Mouse (Mus musculus): ENCODE measurements around the gene Ldb3.
A peak's percentile ranks its signal among the peaks of the same experiment; 100 is the strongest.

Ldb3 gene

DNA sequence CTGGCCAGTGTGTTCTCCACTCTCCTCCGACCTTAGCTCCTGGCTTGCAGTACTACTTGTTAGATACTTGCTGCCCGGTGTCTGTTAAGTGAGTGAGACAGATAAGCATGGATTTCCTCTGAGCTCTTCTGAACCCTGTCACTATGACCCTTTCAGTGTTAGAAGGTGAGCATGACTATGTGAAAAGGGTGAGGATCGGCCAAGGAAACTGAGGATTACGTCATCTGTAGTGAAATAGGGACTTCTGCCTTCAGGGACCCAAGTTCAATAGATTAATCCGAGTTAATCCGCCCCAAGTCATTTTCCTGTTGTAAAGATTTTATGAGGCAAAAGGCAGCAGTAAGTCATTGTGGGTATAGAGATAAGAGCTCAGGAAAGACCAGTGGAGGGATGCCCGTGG is 83.2 kb downstream of the Ldb3 start:
- no peak for DNase-seq

DNA sequence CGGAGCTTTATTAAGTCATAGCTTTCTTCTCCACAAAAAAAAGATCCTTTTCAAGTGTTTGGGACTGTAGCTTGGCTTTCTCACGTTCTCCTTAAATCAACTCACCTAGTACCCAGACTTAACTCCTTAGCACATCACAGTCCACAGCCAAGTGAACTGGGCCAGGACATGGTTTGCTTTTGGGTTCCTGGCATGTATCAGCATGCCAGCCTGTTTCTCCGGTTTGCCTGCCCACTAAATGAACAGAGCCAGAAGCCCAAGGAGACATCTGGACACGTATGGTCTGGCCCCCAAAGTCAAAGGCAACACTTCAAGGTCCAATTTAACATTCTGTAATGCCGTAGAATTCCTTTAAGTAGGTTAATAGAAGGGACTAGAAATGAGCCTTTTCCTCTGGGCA is 84.1 kb downstream of the Ldb3 start:
- no peak for DNase-seq

GRCm38 (mm10) chr14:34503759-34504158 is 84.7 kb downstream of the Ldb3 start:
- DNase-seq: no peak

DNA sequence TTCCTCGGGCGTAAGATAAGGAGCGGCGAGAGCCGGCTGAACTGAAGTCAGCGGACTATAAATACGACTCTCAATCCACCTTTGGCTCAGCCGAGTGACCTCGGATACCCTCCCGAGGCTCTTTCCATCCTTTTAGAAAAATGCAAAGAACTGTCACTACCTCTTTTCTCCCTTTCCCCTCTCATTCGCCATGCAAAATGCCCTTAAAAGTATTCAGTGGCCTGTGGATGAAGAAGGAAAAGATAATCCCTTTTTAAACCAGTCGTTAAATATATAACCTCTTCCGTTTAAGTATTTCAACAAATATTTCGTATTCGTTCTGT is 85.2 kb downstream of the Ldb3 start, which contains the start of gene Bmpr1a:
Bmpr1a (minus strand) TSS at position 17 of the 323 bp plus-strand sequence.
- no peak for DNase-seq

GRCm38 (mm10) chr14:34502475-34503324 is 85.8 kb downstream of the Ldb3 start:
- DNase-seq: peak; percentile 84

DNA sequence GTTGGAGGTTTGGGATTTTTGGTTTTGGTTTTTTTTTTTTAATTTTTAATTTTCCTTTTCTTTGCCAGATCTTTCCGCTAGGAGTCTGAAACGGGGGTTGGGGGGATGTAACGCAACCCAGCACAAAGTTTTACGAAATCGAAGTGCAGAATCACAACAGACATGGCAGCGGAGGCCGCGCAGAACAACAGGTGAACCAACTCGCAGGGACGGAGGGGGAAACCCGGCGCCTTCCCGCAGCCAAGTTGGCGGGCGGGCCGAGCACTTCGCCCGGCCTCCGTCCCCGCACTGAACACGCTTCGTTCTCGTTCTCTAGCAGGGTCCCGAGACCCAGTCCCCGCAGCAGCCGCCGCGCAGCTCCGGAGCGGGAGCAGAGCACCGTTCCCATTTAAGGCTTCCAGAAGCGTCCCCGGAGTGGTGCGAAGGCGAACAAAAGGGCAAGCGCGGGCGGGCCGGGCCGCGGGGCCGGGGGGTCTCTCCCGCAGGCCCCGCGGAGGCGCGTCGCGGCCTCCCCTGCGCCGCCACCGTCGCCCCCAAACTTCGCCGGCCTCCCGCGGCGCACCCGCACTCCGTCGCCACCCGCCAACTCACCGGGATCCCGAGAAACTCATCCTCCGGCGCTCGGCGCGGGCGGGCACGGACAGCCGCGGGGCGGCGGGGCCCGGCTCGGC is 86.5 kb downstream of the Ldb3 start:
- DNase-seq: peak; percentile 44

DNA sequence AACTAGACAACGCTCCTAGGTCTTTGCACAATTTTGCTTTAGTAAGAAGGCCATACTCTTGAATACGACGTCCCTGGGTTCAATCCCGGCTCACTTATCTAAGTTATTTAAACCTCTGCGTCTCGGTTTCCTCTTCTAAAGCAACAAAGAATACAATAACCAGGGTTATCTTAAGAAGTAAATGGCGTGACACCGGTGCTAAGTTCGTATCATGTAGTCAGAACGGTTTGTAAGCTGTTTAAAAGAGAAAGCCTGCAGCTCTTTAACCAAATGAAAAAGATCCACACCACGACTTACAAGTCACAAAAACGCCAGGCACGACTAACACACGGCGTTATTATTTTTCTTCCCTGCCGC is 87.1 kb downstream of the Ldb3 start:
- DNase-seq: no peak

GRCm38 (mm10) chr14:34500309-34500708 is 88.2 kb downstream of the Ldb3 start:
- no peak for DNase-seq

GRCm38 (mm10) chr14:34499664-34500063 is 88.8 kb downstream of the Ldb3 start:
- no peak for DNase-seq

DNA sequence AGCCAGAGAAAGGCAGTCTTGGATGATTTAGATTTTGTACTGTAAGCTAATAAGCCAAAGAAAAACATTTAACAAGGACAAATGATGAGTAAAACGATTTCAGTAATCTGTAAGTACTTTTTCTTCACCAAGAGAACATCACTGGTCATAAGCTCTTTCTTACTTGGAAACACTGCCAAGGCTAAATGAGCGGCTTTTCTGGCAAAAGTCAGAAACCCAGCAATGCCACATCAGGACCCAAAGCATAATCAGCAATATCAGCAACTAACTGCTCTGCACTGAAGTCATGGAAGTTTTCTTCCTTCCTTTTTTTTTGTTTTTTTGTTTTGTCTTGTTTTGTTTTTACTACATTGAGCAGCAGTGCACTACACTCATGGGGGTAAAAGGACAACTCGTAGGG is 91.1 kb downstream of the Ldb3 start:
- no peak for DNase-seq

- no peak for DNase-seq
These were observed 94.8 kb downstream of the Ldb3 start for GRCm38 (mm10) chr14:34493682-34494081.

DNA sequence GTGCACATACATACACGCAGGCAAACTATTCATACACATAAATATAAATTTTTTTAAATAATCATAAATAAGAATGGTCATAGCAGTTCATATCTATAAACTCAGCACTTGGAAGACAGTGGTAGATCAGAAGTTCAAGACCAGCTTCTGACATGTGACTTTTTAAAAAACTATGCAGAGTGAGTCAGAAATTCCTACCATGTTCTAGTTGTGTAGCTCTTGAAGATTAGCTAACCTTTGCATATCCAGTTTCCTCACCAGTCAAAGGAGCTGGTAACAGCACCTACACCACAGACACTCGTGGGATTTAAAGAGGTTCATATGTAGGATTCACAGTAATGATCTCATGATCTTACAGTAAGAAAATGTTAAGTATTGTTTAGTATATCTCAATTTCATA is 95.8 kb downstream of the Ldb3 start:
- DNase-seq: no peak

DNA sequence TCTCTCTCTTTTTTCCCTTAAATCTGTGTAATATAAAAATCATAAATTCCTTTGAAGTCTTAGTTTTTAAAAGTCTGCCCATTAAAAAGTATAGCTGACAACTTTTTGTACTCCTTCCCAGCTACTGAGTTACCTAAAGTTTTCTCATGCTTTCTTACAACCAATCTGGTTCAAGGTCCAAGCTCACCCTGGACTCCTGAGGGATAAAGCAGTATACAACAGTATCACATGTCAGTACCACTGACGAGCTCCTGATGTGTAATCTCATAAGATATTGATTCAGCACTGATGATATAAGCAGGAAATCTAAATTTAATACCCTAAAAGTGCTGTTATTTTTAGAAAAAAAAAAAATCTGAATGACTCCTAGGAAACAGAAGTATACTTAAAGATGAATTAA is 97.5 kb downstream of the Ldb3 start:
- DNase-seq: no peak

DNA sequence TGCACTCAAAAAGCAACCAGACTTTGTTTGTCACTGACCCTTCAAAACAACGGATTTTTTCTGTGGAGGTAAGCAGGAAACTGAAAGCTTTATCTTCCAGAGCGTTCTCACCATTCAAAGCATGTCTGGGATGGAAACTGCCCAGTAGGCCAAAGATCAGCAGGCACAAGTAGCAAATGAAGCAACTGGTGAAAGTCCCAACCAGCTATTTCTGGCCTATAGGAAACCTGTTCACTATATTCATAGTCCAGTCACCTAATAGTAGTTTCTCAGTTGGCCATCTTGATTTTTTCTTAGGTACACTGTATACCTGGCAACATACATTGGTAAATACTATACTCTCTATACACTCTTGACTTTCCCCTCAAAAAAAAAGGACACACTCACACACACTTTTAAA is 98.6 kb downstream of the Ldb3 start:
- no peak for DNase-seq

DNA sequence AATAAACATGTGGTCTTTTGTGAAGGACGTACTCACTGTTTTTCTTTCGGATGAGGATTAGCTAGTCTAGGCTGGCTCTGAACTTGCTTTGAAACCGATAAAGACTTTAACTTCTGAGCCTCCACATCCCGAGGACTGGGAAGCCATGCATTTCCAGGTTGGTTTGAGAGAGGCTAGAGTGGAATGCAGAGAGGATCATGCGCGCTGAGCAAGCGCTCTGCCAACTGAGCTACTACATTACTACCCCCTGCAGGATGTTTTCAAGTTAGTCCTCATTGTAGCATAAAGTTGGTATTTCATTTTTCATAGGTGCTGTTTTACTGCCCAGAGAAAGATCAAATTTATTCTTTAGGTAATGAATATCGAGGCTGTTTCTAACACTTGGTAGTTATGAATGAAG is 102.3 kb downstream of the Ldb3 start:
- DNase-seq: no peak

DNA sequence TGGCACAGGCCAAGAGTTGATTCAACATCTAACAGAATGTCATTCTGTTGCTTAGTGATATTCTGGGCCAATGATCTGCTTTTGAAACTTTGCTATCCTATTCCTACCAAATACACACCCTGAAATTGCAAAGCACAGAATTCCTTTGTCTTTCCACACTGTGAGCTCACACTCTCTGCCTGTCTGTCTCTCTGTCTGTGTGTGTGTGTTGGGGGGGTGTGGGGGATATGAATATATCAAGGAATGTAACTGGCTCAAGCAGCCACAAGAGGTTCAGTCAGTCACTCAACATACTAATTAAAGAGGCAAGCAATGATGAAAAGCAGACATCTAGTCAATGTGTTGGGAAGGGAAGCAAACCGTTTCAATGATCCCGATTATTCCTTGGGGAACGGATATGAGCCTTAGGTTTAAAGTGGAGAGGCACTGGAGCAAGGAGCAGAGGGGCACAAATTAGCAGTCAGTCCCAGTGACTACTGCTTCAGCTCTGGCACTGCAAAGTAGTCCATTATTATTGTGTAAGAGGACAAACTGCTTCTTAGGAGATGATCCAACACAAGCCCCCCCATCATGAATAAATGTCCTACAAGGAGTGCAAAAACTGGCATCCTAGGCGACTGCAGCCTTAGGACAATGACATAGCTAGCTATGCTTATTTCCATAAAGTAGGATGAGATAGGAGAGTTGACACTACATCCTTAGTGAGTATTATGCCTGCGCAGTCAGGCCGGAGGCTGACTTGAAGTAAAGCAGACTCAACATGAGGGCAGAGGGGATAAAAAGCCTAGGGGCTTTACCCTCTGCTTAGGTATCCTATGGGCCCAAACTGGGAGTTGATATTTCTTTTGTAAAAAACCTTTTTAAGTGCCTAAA is 104.8 kb downstream of the Ldb3 start:
- DNase-seq: no peak
